Mouse (Mus musculus) urinary bladder, postnatal 10 days (tissue): ENCODE results near the gene 1700029J07Rik.

Experiments
- DNase-seq: peaks from one replicate; pipeline ENCODE4 v3.0.0; 2022; ENCODE audit warnings: low spot score

Gene 1700029J07Rik

DNA sequence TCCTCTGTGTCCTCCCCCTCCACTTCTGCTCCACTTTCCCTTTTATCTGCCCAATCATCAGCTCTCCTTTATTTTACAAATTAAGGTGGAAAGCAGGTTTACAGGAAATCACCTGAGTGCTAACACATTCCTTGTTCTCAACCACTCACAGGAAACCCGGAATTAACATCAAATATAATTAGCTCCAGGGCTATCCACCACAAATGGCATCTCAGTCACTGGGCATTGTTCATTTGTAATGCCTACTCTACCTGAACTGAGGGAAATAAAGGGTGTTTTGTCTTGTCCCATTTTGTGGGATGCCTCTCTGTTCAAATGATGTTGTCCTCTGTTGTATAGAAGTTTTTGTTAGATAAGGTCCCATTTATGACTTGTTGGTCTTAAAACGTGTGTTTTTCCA is 24.4 kb downstream of the 1700029J07Rik start:
- no peak for DNase-seq

- no peak for DNase-seq
Measured at GRCm38 (mm10) chr8:45946283-45946682, 28.8 kb downstream of the 1700029J07Rik start.

- DNase-seq = no peak
Measured at GRCm38 (mm10) chr8:45936986-45937385, 38.1 kb downstream of the 1700029J07Rik start.

DNA sequence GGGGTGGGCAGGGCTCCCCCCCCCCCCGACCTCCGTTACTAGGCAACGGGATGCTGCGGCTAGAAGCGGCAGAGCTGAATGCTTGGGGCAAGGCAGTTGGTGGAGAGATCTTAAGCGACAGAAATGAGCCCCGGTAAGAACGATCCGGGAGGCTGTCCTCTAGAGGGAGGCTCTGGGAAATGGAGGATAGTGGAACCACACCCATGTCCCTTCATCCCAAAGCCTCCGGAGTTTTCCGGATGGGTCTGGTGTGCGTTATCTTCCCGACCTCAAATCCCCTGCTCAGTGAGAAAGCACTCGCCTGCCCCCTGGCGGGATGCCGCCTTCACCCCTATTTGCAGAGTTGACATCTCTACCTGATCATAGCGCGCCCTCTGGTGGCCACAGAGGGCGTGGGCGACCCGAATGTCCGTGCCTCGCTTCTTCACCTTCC is 40.5 kb downstream of the 1700029J07Rik start, which contains the start of gene Ccdc110:
TSS of gene Ccdc110 (plus strand) at position 38 of the 433 bp plus-strand sequence.
- peak; percentile 92 for DNase-seq

DNA sequence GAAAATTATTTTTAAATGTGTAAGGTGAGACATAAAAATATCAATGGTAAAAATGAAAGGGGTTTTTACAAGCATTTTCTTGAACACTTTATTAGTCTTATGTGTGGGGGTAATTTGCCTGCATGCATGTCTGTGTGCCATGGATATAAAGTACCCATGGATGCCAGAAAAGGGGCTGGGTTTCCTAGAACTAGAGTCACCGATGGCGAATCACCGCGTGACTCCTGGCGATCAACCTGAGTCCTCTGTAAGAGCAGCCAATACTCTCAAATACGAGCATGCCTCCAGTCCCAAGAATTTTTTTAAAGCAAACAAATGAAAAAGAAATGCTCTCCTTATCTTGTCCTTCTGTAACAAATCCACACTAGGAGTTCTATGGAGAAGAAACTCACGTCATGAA is 52.9 kb downstream of the 1700029J07Rik start:
- no peak for DNase-seq

DNA sequence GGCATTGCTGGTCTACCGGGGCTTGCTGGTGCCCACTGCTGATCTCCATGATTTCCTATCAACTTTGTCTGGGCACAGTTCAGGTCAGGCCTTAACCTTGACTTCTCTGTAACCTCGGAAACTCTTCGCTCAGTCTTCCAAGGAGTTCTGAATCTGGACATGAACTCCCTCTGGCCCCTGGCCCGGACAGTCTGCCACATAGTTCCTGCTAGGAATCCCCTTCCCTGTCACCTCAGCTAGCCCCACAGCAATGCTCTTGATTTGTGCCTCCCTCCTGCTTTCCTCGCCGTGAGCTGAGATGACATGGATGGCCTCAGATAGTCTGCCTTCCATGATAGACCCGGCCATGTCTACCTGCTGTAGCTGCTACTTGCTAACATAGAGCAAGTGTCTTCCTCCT is 54.7 kb downstream of the 1700029J07Rik start:
- no peak for DNase-seq

GRCm38 (mm10) chr8:45918891-45919290 is 56.2 kb downstream of the 1700029J07Rik start:
- no peak for DNase-seq

DNA sequence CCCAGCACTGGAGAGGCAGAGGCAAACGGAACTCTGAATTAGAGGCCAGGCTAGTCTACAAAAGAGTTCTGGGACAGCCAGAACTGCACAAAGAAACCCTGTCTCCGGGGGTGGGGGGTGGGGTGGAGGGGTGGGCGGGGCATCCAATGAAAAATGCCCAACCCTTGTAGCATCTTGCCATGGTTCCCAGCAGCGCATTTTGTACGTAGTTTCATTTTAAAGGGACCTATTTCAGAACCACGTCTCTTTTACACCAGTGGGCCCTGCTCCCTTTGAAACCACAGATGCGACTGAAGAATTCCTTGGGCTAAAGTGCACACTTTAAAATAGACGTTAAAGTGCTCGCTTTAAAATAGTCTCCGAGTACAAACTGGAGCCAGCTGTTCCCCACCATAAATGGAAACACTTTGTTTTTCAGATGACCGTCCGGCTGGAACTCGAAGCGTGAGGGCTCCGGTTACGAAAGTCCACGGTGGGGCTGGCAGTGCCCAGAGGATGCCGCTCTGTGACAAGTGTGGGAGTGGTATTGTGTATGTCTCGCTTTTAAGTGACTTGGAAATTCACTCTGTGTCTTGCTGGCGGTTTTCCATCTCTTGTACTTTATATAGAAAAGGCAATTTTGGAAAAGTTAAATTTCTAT is 57.9 kb downstream of the 1700029J07Rik start:
- no peak for DNase-seq

DNA sequence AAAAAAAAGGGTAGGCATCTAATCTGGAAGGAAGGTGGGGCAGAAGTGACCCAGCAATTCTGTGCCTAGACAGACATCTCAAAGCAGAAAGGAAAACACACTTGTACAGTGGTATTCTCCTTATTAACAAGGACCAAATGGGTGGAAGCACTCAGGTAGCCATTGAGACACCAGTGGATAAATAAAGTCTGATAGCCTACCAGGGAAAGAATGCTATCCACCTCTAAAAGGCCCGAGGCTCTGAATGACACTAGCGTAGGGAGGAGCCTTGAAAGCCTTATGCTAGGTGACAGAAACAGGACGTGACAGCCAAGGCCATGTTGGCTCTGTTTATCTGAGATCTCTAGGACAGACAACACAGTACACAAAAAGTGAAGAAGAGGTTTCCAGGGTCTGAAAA is 58.6 kb downstream of the 1700029J07Rik start:
- no peak for DNase-seq

GRCm38 (mm10) chr8:45913707-45914106 is 61.3 kb downstream of the 1700029J07Rik start:
- no peak for DNase-seq

- DNase-seq = no peak
Measured at GRCm38 (mm10) chr8:45906251-45906619, 68.8 kb downstream of the 1700029J07Rik start.

DNA sequence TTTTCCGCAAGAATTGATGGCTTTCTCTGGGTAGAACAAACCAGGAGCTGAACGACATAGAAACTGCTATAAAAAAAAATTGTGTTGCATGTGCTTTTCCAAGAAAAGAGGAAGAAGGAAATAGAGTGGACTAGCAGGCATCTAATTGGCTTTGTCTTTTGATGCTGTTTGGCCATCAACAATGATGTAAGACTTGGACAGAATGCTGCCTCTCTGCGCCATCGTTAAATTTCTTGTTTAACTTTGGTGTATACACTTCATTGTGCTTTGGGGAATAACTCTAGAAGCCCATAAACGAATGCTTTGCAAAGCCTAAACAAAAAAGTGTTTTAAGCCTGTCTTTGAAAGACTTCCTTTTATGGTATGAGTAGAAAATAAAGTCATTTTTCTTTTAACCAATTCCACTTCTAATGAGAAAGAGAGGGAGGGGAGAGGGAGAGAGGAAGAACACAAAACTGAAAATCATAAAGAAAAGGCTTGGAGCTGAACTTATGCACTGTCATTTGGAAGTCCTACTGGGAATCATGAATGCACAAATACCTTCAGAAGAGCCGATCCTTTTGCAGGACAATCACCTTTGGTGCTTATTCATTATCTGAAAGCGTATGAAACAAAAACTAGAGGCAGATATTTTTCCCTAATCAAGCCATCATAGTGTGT is 69.3 kb downstream of the 1700029J07Rik start:
- no peak for DNase-seq

GRCm38 (mm10) chr8:45903659-45904058 is 71.4 kb downstream of the 1700029J07Rik start:
- DNase-seq = no peak
